Mouse (Mus musculus) cortical plate, adult 2 months (tissue): Measurements from ENCODE around the gene Myom3.

Experiments used
- CTCF ChIP-seq: fragments of 200-500 bp; IDR thresholded peaks from 2 replicates; pipeline ENCODE4 v1.5.1; 2011; ENCODE audit warnings: mild to moderate bottlenecking, control low read depth, low read length; ENCODE audit not compliant: insufficient read depth; ENCODE audit errors: extremely low read depth
- POLR2A ChIP-seq: fragments of 200-500 bp; IDR thresholded peaks from 2 replicates; pipeline ENCODE4 v1.6.1; 2011; ENCODE audit warnings: mild to moderate bottlenecking, low read length, control low read depth; ENCODE audit not compliant: insufficient read depth; ENCODE audit errors: extremely low read depth

DNA sequence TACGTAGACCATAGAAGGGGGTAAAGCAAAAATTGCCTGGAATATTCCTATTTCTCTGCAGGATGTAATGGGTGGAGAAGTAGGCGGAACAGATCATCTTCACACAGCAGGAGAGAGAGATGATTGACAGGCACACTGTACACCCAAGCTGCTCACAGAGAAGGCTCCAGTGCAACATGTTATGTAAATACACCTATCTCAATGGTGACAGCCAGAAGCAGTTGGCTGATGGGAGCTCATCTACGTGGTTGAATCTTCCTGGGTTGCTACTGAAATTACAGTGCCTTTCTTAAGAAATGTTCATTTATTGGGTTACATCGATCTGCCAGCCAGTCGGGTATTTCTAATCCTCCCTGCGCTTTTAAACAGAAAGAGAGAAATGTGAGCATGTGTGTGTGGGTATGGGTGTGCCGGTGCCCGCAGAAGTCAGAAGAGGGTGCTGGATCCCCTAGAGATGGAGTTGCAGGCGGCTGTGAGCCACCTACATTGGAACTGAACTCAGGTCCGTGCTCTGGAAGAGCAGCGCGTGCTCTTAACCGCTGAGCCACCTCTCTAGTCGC, 94.6 kb downstream of the Myom3 start:
- no peak for TF ChIP-seq CTCF
- TF ChIP-seq POLR2A, result peak; percentile 37; the same call in 1 of the 2 replicates
